Mouse (Mus musculus): ENCODE data around the gene Lsm10. TPM values are rescaled to one million over a fixed set of nuclear protein-coding genes. Genes with fewer than 3 reads are reported as not detected.

Lsm10 gene
- polyA plus RNA-seq, 1 experiment from 2014 or later = 46.6 TPM

DNA sequence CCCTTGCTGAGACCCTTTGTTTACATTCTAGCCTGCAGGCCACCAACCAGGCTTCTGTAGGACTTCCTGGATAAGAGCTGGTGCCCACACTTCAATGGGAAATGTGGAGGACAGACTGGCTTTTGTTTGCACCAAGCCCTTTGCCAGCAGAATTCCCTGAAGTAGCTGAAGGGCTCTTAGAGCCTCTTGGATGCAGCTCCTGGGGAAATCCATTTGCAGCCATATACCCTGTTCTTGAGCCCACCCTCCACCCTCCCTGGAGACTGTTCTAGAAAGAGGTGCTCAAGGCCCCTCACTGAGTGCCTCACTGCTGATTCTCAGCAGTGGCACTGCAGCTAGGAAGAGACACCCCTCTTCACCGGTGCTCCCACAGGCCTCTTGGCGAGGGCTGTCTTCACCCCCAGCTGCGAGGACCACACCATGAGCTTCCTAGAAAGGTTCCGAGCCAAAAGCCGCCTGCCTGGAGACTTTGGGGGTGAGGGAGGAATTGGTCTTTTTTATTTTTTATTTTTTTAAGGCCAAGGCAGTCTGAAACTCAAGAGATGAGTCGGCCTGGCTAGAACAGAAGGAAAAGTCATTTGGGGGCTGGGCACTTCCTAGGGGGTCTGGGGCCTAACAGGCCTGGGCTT, 36.3 kb downstream of the Lsm10 start:
- ATAC-seq (ENCODE audit: low FRiP score) = no peak
- H3K9ac ChIP-seq = no peak overlapping the region
- 0 out of 2 replicates have a peak overlapping the region, but pooled peaks have one; percentile 25 for H3K27ac ChIP-seq
- no peaks in the 10 kb centered on the region for H3K9me3 ChIP-seq
- peaks cover 70% of the 10 kb centered on the region for H3K36me3 ChIP-seq (replicated peaks)
- no peak overlapping the region for H3K4me3 ChIP-seq (replicated peaks)
- no peaks in the 10 kb centered on the region for H3K27me3 ChIP-seq
- 82% methylated on average over 6 of the region's 6 CpGs for WGBS
- no peak overlapping the region for H3K4me2 ChIP-seq
- peaks cover 16% of the 10 kb centered on the region for H3K4me1 ChIP-seq

GRCm38 (mm10) chr4:126134236-126134635, 37.8 kb downstream of the Lsm10 start:
- Histone ChIP-seq H3K36me3 (replicated peaks) (peaks cover 70% of the 10 kb centered on the region), H3K4me3 (replicated peaks) (no peak overlapping the region), H3K4me1 (peaks cover 16% of the 10 kb centered on the region), H3K27ac (no peak overlapping the region), H3K9me3 (no peaks in the 10 kb centered on the region), H3K27me3 (no peaks in the 10 kb centered on the region), H3K4me2 (no peak overlapping the region), H3K9ac (no peak overlapping the region)
- no peak for ATAC-seq (ENCODE audit: low FRiP score)
- WGBS = 96% methylated on average over 4 of the region's 4 CpGs

- 90% methylated on average over 4 of the region's 4 CpGs for WGBS
- Histone ChIP-seq H3K27ac (no peak overlapping the region), H3K4me2 (no peak overlapping the region), H3K4me3 (replicated peaks) (no peak overlapping the region), H3K4me1 (peaks cover 16% of the 10 kb centered on the region), H3K9me3 (no peaks in the 10 kb centered on the region), H3K36me3 (replicated peaks) (peaks cover 71% of the 10 kb centered on the region), H3K27me3 (no peaks in the 10 kb centered on the region), H3K9ac (no peak overlapping the region)
- ATAC-seq (ENCODE audit: low FRiP score) = no peak
These were observed 38.2 kb downstream of the Lsm10 start for GRCm38 (mm10) chr4:126134639-126135038.

DNA sequence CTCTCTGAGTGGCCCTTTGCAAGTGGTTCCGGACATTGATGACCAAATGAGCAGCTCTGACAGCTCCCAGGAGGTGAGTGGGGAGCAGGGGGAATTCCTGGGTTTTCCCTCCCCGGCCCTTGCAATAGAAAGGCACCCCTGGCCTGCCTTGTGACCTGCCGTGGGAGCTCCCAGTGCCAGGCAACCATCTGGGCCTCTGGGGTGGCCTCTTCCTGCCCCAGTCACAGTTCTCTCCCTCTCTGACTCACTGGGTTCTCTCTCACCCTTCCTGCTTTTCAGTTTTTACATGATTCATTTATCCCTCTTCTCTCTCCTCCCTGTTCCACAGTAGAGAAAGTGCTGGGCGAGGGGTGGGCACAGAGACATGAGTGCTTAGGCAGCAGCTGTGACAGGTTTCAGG, 41.4 kb downstream of the Lsm10 start:
- Histone ChIP-seq H3K36me3 (replicated peaks) (peaks cover 73% of the 10 kb centered on the region), H3K4me3 (replicated peaks) (no peak overlapping the region), H3K27me3 (no peaks in the 10 kb centered on the region), H3K27ac (no peak overlapping the region), H3K9me3 (no peaks in the 10 kb centered on the region), H3K4me1 (no peaks in the 10 kb centered on the region), H3K4me2 (no peak overlapping the region), H3K9ac (no peak overlapping the region)
- ATAC-seq (ENCODE audit: low FRiP score) = no peak
- 91% methylated on average over 4 of the region's 4 CpGs for WGBS

- no peak for ATAC-seq (ENCODE audit: low FRiP score)
- 88% methylated on average over 5 of the region's 5 CpGs for WGBS
- no peaks in the 10 kb centered on the region for H3K9me3 ChIP-seq
- H3K4me1 ChIP-seq = no peaks in the 10 kb centered on the region
- H3K27me3 ChIP-seq = 0 out of 2 replicates have a peak, but pooled peaks cover 4% of the 10 kb centered on the region
- H3K4me3 ChIP-seq (replicated peaks) = no peak overlapping the region
- no peak overlapping the region for H3K27ac ChIP-seq
- no peak overlapping the region for H3K4me2 ChIP-seq
- H3K36me3 ChIP-seq (replicated peaks) = peaks cover 44% of the 10 kb centered on the region
- no peak overlapping the region for H3K9ac ChIP-seq
These were observed 44.6 kb downstream of the Lsm10 start for GRCm38 (mm10) chr4:126141021-126141420.

- Histone ChIP-seq H3K4me2 (no peak overlapping the region), H3K4me1 (peaks cover 18% of the 10 kb centered on the region), H3K27me3 (peaks cover 42% of the 10 kb centered on the region), H3K9me3 (no peaks in the 10 kb centered on the region), H3K4me3 (replicated peaks) (no peak overlapping the region), H3K36me3 (replicated peaks) (0 out of 2 replicates have a peak, but pooled peaks cover 2% of the 10 kb centered on the region), H3K27ac (no peak overlapping the region), H3K9ac (no peak overlapping the region)
- ATAC-seq (ENCODE audit: low FRiP score) = no peak
- WGBS = 51% methylated on average over 3 of the region's 4 CpGs
These were observed 49.0 kb downstream of the Lsm10 start for GRCm38 (mm10) chr4:126145396-126145795.

DNA sequence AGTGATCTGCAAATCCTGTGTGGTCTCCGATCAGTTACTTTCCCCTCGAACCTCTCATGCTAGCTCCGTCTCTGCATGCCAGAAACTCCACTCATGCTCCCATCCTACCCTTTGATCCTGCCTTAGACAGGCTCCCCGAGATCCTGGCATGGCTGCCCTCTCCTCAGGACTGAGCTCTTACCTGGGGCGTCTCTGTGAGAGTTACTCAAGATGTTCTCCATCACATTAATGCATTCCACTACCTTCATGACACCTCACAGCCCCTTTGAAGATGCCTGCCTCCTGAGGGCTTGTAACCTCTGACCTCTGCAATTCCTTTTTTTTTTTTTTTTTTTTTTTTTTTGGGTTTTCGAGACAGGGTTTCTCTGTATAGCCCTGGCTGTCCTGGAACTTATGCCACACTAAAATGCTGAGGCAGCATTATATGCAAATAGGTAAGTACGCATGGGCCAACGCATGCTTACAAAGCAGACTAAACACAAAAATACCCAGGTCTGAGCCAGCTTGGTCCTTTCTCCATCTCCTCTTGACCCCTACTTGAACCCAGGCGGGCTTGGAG, 50.6 kb downstream of the Lsm10 start:
- Histone ChIP-seq H3K4me2 (peak overlapping the region; percentile 80; the same call in 1 of the 2 replicates), H3K36me3 (replicated peaks) (no peaks in the 10 kb centered on the region), H3K27me3 (peaks cover 57% of the 10 kb centered on the region), H3K27ac (0 out of 2 replicates have a peak overlapping the region, but pooled peaks have one; percentile 50), H3K4me3 (replicated peaks) (no peak overlapping the region), H3K4me1 (peaks cover 18% of the 10 kb centered on the region), H3K9me3 (no peaks in the 10 kb centered on the region), H3K9ac (no peak overlapping the region)
- WGBS = 56% methylated on average over 9 of the region's 9 CpGs
- ATAC-seq (ENCODE audit: low FRiP score) = no peak

DNA sequence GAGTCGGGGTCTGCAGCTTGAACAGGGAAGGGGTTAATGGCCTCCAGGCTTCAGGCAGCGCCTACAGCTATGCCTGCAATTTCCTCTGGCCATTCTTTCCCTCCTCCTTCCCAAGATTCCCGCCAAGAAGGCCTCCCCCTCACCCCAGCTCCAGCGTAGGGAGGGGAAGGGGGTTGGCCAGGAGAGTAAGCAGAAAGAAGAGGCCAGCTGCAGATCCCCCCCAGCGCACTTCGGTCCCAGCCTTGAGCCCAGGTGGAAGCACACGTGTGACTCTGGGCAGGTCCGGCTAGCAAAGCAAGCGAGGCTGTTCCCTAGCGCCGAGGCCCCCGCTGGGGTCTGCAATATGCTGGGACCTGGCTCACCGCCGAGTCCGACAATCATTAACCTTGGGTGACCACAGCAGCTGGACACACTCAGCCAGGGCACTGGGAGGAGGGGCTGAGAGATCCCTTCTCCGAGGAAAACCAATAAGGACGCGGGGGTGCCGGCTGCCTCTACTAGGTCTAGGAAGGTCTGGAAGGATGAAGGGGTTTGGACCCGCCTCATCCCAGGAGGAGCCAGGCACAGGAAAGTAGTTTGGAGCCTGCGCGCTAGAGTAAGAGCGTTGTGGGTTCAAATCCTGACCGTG, 51.2 kb downstream of the Lsm10 start, which contains the start of gene Eva1b:
Eva1b (plus strand) TSS at position 212 of the 628 bp plus-strand sequence.
- peak within 1 kb of the TSS; percentile 80 for H3K4me2 ChIP-seq
- 2% methylated on average over 24 of the region's 24 CpGs for WGBS
- peak; percentile 27; the same call in 1 of the 2 replicates for ATAC-seq (ENCODE audit: low FRiP score)
- H3K27ac ChIP-seq = peak within 1 kb of the TSS; percentile 50
- H3K4me1 ChIP-seq = peaks cover 18% of the 10 kb centered on the region
- peaks cover 57% of the 10 kb centered on the region for H3K27me3 ChIP-seq
- peak within 1 kb of the TSS; percentile 50 for H3K4me3 ChIP-seq (replicated peaks)
- H3K9me3 ChIP-seq = no peaks in the 10 kb centered on the region
- no peaks in the 10 kb centered on the region for H3K36me3 ChIP-seq (replicated peaks)
- H3K9ac ChIP-seq = peak within 1 kb of the TSS; percentile 56

Other genes starting within 250 kb of the Lsm10 start
- 0.18 and 0.51 TPM in 2 replicates for gene Csf3r, start 72.1 kb upstream of the Lsm10 start, polyA plus RNA-seq (2016; fragmentation: Nextera tagmentation; extraction: Ambion mirVana)
- 125 and 132 TPM in 2 replicates for gene Mrps15, start 49.7 kb upstream of the Lsm10 start, polyA plus RNA-seq (2016; fragmentation: Nextera tagmentation; extraction: Ambion mirVana)
- 26.8 and 32.2 TPM in 2 replicates for gene Oscp1, start 38.1 kb upstream of the Lsm10 start, polyA plus RNA-seq (2016; fragmentation: Nextera tagmentation; extraction: Ambion mirVana)
- 42.8 and 48.5 TPM in 2 replicates for gene Stk40, start 7.3 kb downstream of the Lsm10 start, polyA plus RNA-seq (2016; fragmentation: Nextera tagmentation; extraction: Ambion mirVana)
- gene Eva1b, start 51.1 kb downstream of the Lsm10 start, polyA plus RNA-seq (2016; fragmentation: Nextera tagmentation; extraction: Ambion mirVana) = 13.1 and 15.9 TPM in 2 replicates
- 0.96 and 1.5 TPM in 2 replicates for gene Sh3d21, start 66.9 kb downstream of the Lsm10 start, polyA plus RNA-seq (2016; fragmentation: Nextera tagmentation; extraction: Ambion mirVana)
- 284 and 305 TPM in 2 replicates for gene Thrap3, start 106.1 kb downstream of the Lsm10 start, polyA plus RNA-seq (2016; fragmentation: Nextera tagmentation; extraction: Ambion mirVana)
- 104 and 105 TPM in 2 replicates for gene Map7d1, start 159.7 kb downstream of the Lsm10 start, polyA plus RNA-seq (2016; fragmentation: Nextera tagmentation; extraction: Ambion mirVana)
- 104 and 108 TPM in 2 replicates for gene Trappc3, start 165.7 kb downstream of the Lsm10 start, polyA plus RNA-seq (2016; fragmentation: Nextera tagmentation; extraction: Ambion mirVana)
- gene Col8a2, start 190.2 kb downstream of the Lsm10 start, polyA plus RNA-seq (2016; fragmentation: Nextera tagmentation; extraction: Ambion mirVana) = 16.0 and 22.6 TPM in 2 replicates
- 68.5 and 72.4 TPM in 2 replicates for gene Adprhl2, start 225.1 kb downstream of the Lsm10 start, polyA plus RNA-seq (2016; fragmentation: Nextera tagmentation; extraction: Ambion mirVana)
- 7.7 and 10.8 TPM in 2 replicates for gene Tekt2, start 229.1 kb downstream of the Lsm10 start, polyA plus RNA-seq (2016; fragmentation: Nextera tagmentation; extraction: Ambion mirVana)

Measured in forebrain, embryonic 12.5 days (tissue).